Mouse (Mus musculus) liver, embryonic 15.5 days (tissue): ENCODE results near the gene Uox. TPM values are rescaled to one million over a fixed set of nuclear protein-coding genes. Genes with fewer than 3 reads are reported as not detected.

Source experiments
- ATAC-seq: fragments of 200-750 bp; cut with Nextera tagmentation; 2 replicates; pipeline ENCODE4 v1.8.0; 2017; ENCODE audit warnings: moderate number of reproducible peaks, mild to moderate bottlenecking, moderate library complexity; ENCODE audit not compliant: insufficient read depth
- H3K27ac ChIP-seq: fragments of 300-500 bp; sonication (generic); replicated peaks from 2 replicates; pipeline ENCODE4 v1.5.1; 2015; ENCODE audit warnings: mild to moderate bottlenecking, inconsistent platforms
- H3K27me3 ChIP-seq: fragments of 300-500 bp; sonication (generic); 2 replicates; pipeline ENCODE4 v1.6.1; 2015; ENCODE audit warnings: mild to moderate bottlenecking, inconsistent platforms
- H3K36me3 ChIP-seq: fragments of 300-500 bp; sonication (generic); replicated peaks from 2 replicates; pipeline ENCODE4 v1.6.1; 2015; ENCODE audit warnings: moderate library complexity, mild to moderate bottlenecking, inconsistent platforms
- H3K4me1 ChIP-seq: fragments of 300-500 bp; sonication (generic); replicated peaks from 2 replicates; pipeline ENCODE4 v1.6.1; 2015; ENCODE audit warnings: inconsistent platforms
- H3K4me2 ChIP-seq: fragments of 300-500 bp; sonication (generic); 2 replicates; pipeline ENCODE4 v1.6.1; 2015; ENCODE audit warnings: moderate library complexity, mild to moderate bottlenecking, inconsistent platforms
- H3K4me3 ChIP-seq: fragments of 300-500 bp; sonication (generic); replicated peaks from 2 replicates; pipeline ENCODE4 v1.5.1; 2015; ENCODE audit warnings: mild to moderate bottlenecking, inconsistent platforms
- H3K9ac ChIP-seq: fragments of 300-500 bp; sonication (generic); 2 replicates; pipeline ENCODE4 v1.6.1; 2015; ENCODE audit warnings: moderate library complexity, mild to moderate bottlenecking, inconsistent platforms
- H3K9me3 ChIP-seq: fragments of 300-500 bp; sonication (generic); replicated peaks from 2 replicates; pipeline ENCODE4 v1.6.1; 2016; ENCODE audit warnings: inconsistent platforms
- WGBS: fragments of 180-500 bp; shearing (Covaris S2); methylation state at CpG from one replicate; pipeline ENCODE4 v1.1.7; 2015; ENCODE audit warnings: mixed read lengths; ENCODE audit not compliant: insufficient replicate concordance; 5-methylcytosine and 5-hydroxymethylcytosine counted together
- polyA plus RNA-seq: library from polyadenylated mRNA; unstranded; fragments of >200 nt; fragmentation: Nextera tagmentation; extraction: Ambion mirVana; gene quantifications from 2 replicates; pipeline ENCODE4 v1.2.1, GENCODE M21; 2015

Uox gene
- 30.4 and 56.2 TPM in 2 replicates for polyA plus RNA-seq

GRCm38 (mm10) chr3:146570148-146570782, at the start of gene Uox:
TSS of gene Uox (plus strand) at chr3:146570426.
- H3K27ac ChIP-seq, result peak within 1 kb of the TSS; percentile 57
- no peaks in the 10 kb centered on the region for H3K4me1 ChIP-seq
- no peaks in the 10 kb centered on the region for H3K27me3 ChIP-seq
- no peaks in the 10 kb centered on the region for H3K36me3 ChIP-seq
- no peak within 1 kb of the TSS for H3K4me3 ChIP-seq
- peak; percentile 81 for ATAC-seq
- H3K4me2 ChIP-seq, result peak within 1 kb of the TSS; percentile 23; the same call in 1 of the 2 replicates
- H3K9me3 ChIP-seq, result no peaks in the 10 kb centered on the region
- WGBS, result 59% methylated on average over 10 of the region's 10 CpGs
- H3K9ac ChIP-seq, result no peak within 1 kb of the TSS

- H3K27ac ChIP-seq, result peak within 1 kb of the TSS; percentile 95
- peak; percentile 95 for ATAC-seq
- H3K4me1 ChIP-seq, result peaks cover 19% of the 10 kb centered on the region
- no peaks in the 10 kb centered on the region for H3K9me3 ChIP-seq
- peaks cover 21% of the 10 kb centered on the region for H3K36me3 ChIP-seq
- H3K9ac ChIP-seq, result peak within 1 kb of the TSS; percentile 74
- peak within 1 kb of the TSS; percentile 92 for H3K4me3 ChIP-seq
- peaks cover 8% of the 10 kb centered on the region for H3K27me3 ChIP-seq
- peak within 1 kb of the TSS; percentile 88 for H3K4me2 ChIP-seq
- WGBS, result under 1% methylated on average over 68 of the region's 82 CpGs
Measured at GRCm38 (mm10) chr3:146520798-146521651, 49.2 kb upstream of the Uox start, which contains the start of gene Rpf1. TSS of gene Rpf1 (minus strand) at chr3:146521429.

- Histone ChIP-seq H3K9ac (peak overlapping the region; percentile 74), H3K36me3 (peaks cover 21% of the 10 kb centered on the region), H3K4me3 (peak overlapping the region; percentile 92), H3K27ac (peak overlapping the region; percentile 95), H3K4me1 (peaks cover 19% of the 10 kb centered on the region), H3K27me3 (peaks cover 8% of the 10 kb centered on the region), H3K4me2 (peak overlapping the region; percentile 88), H3K9me3 (no peaks in the 10 kb centered on the region)
- WGBS, result 5% methylated on average over 8 of the region's 8 CpGs
- no peak for ATAC-seq
Measured at GRCm38 (mm10) chr3:146521652-146522020, 48.6 kb upstream of the Uox start.

GRCm38 (mm10) chr3:146528335-146528734, 41.9 kb upstream of the Uox start:
- 46% methylated on average over 2 of the region's 2 CpGs for WGBS
- no peak for ATAC-seq
- no peak overlapping the region for H3K4me2 ChIP-seq

GRCm38 (mm10) chr3:146534986-146535385, 35.2 kb upstream of the Uox start:
- no peak overlapping the region for H3K4me2 ChIP-seq
- no peaks in the 10 kb centered on the region for H3K9me3 ChIP-seq
- no peak overlapping the region for H3K9ac ChIP-seq
- no peaks in the 10 kb centered on the region for H3K4me1 ChIP-seq
- WGBS, result 54% methylated on average over 6 of the region's 6 CpGs
- no peaks in the 10 kb centered on the region for H3K27me3 ChIP-seq
- no peak overlapping the region for H3K27ac ChIP-seq
- no peaks in the 10 kb centered on the region for H3K36me3 ChIP-seq
- H3K4me3 ChIP-seq, result no peak overlapping the region
- ATAC-seq, result no peak

More at GRCm38 (mm10) chr3:146528335-146528734, 41.9 kb upstream of the Uox start:
- no peak overlapping the region for H3K4me3 ChIP-seq
- no peaks in the 10 kb centered on the region for H3K9me3 ChIP-seq
- H3K36me3 ChIP-seq, result no peaks in the 10 kb centered on the region
- no peak overlapping the region for H3K27ac ChIP-seq
- no peak overlapping the region for H3K9ac ChIP-seq
- peaks cover 15% of the 10 kb centered on the region for H3K27me3 ChIP-seq
- H3K4me1 ChIP-seq, result no peaks in the 10 kb centered on the region

- no peaks in the 10 kb centered on the region for H3K9me3 ChIP-seq
- no peak overlapping the region for H3K9ac ChIP-seq
- H3K4me1 ChIP-seq, result no peaks in the 10 kb centered on the region
- H3K27me3 ChIP-seq, result no peaks in the 10 kb centered on the region
- WGBS, result 43% methylated on average over 4 of the region's 4 CpGs
- no peak for ATAC-seq
- no peaks in the 10 kb centered on the region for H3K36me3 ChIP-seq
- no peak overlapping the region for H3K4me2 ChIP-seq
- no peak overlapping the region for H3K4me3 ChIP-seq
- no peak overlapping the region for H3K27ac ChIP-seq
Measured at GRCm38 (mm10) chr3:146540521-146541273, 29.5 kb upstream of the Uox start.

GRCm38 (mm10) chr3:146543632-146544031, 26.6 kb upstream of the Uox start:
- H3K4me2 ChIP-seq, result no peak overlapping the region
- WGBS, result 18% methylated on average over 1 of the region's 1 CpGs
- no peak for ATAC-seq
- H3K36me3 ChIP-seq, result no peaks in the 10 kb centered on the region
- H3K9ac ChIP-seq, result no peak overlapping the region
- no peak overlapping the region for H3K4me3 ChIP-seq
- H3K27ac ChIP-seq, result no peak overlapping the region
- H3K9me3 ChIP-seq, result no peaks in the 10 kb centered on the region
- H3K27me3 ChIP-seq, result no peaks in the 10 kb centered on the region
- no peaks in the 10 kb centered on the region for H3K4me1 ChIP-seq

- no peak for ATAC-seq
- Histone ChIP-seq H3K36me3 (no peaks in the 10 kb centered on the region), H3K4me2 (no peak overlapping the region), H3K9ac (no peak overlapping the region), H3K4me1 (no peaks in the 10 kb centered on the region), H3K9me3 (no peaks in the 10 kb centered on the region), H3K27ac (no peak overlapping the region), H3K27me3 (no peaks in the 10 kb centered on the region), H3K4me3 (no peak overlapping the region)
- 56% methylated on average over 7 of the region's 7 CpGs for WGBS
Measured at GRCm38 (mm10) chr3:146554816-146555215, 15.4 kb upstream of the Uox start.

- WGBS, result 54% methylated on average over 1 of the region's 1 CpGs
- no peaks in the 10 kb centered on the region for H3K9me3 ChIP-seq
- H3K4me3 ChIP-seq, result no peak overlapping the region
- H3K4me1 ChIP-seq, result no peaks in the 10 kb centered on the region
- H3K36me3 ChIP-seq, result no peaks in the 10 kb centered on the region
- no peaks in the 10 kb centered on the region for H3K27me3 ChIP-seq
- no peak overlapping the region for H3K9ac ChIP-seq
- ATAC-seq, result no peak
- H3K4me2 ChIP-seq, result no peak overlapping the region
- no peak overlapping the region for H3K27ac ChIP-seq
Measured at GRCm38 (mm10) chr3:146556567-146556966, 13.7 kb upstream of the Uox start.

GRCm38 (mm10) chr3:146557507-146557906, 12.7 kb upstream of the Uox start:
- Histone ChIP-seq H3K27ac (no peak overlapping the region), H3K9ac (no peak overlapping the region), H3K4me3 (no peak overlapping the region), H3K9me3 (no peaks in the 10 kb centered on the region), H3K4me1 (no peaks in the 10 kb centered on the region), H3K36me3 (no peaks in the 10 kb centered on the region), H3K4me2 (no peak overlapping the region), H3K27me3 (no peaks in the 10 kb centered on the region)
- WGBS, result 72% methylated on average over 6 of the region's 6 CpGs
- ATAC-seq, result no peak

GRCm38 (mm10) chr3:146562936-146563335, 7.3 kb upstream of the Uox start:
- Histone ChIP-seq H3K27me3 (no peaks in the 10 kb centered on the region), H3K36me3 (no peaks in the 10 kb centered on the region), H3K9me3 (no peaks in the 10 kb centered on the region), H3K27ac (no peak overlapping the region), H3K9ac (no peak overlapping the region), H3K4me1 (no peaks in the 10 kb centered on the region), H3K4me2 (no peak overlapping the region), H3K4me3 (no peak overlapping the region)
- no peak for ATAC-seq
- WGBS, result 73% methylated on average over 7 of the region's 7 CpGs
